Mouse (Mus musculus) cerebellum, adult 2 months (tissue): ENCODE measurements at regions not wholly inside any gene's neighbourhood (a gene's known extent, or its start where the extent isn't known, plus 50 kb on each side); places are given as distances from the start of the nearest gene placed in this dataset.
"Not testable (repeated sequence)": the region's sequence is repeated elsewhere in the genome, so short reads cannot be mapped to it uniquely, and the experiment has no call there.

Source experiments
- DNase-seq, 2 experiments: peaks; one replicate each; pipeline ENCODE4 v3.0.0; 2021
- H3K27ac ChIP-seq: fragments of 200-500 bp; 2 replicates; pipeline ENCODE4 v1.5.1; 2012; ENCODE audit warnings: low read length, control low read depth, inconsistent platforms; ENCODE audit not compliant: insufficient read depth
- H3K27me3 ChIP-seq: fragments of 200-500 bp; 2 replicates; pipeline ENCODE4 v1.6.1; 2012; ENCODE audit warnings: inconsistent platforms, mild to moderate bottlenecking, low read length, moderate library complexity; ENCODE audit not compliant: control insufficient read depth, insufficient read depth
- H3K4me1 ChIP-seq: fragments of 200-500 bp; 2 replicates; pipeline ENCODE4 v1.6.1; 2011; ENCODE audit warnings: low read length; ENCODE audit not compliant: control insufficient read depth, insufficient read depth
- H3K4me3 ChIP-seq: fragments of 200-500 bp; replicated peaks from 2 replicates; pipeline ENCODE3; 2011; ENCODE audit warnings: mild to moderate bottlenecking, low read depth, low read length, control low read depth; ENCODE audit not compliant: insufficient read depth
- WGBS: fragments of 180-500 bp; shearing (Covaris S2); methylation state at CpG from one replicate; pipeline ENCODE4 v1.1.7; 2018; 5-methylcytosine and 5-hydroxymethylcytosine counted together

DNA sequence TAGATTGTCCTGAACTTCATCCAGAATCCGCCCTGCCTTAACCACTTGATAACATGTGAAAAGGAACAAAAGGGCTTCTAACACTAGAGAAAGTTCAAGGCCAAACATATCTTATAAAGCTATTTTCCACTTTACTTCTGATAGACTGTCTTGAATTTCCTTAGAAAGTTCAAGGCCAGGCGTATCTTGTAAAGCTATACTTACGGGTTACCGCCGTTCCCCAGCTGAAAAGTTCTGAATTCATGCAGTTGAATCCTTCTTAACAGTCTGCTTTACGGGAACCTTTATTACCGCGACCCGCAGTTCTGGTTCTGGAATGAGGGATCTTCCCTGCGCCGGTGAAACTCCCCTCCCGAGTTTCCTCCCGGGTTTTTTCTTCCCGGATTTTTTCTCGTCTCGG is 492.0 kb downstream of the Gm21739 start:
- peak; percentile 1 to 7 for DNase-seq
- 85% methylated on average over 11 of the region's 16 CpGs for WGBS
- not testable (repeated sequence) for H3K27ac ChIP-seq, H3K4me1 ChIP-seq, H3K4me3 ChIP-seq, H3K27me3 ChIP-seq
